ENCODE assay signal across 9 mouse cellular contexts in the genomic region with DNA sequence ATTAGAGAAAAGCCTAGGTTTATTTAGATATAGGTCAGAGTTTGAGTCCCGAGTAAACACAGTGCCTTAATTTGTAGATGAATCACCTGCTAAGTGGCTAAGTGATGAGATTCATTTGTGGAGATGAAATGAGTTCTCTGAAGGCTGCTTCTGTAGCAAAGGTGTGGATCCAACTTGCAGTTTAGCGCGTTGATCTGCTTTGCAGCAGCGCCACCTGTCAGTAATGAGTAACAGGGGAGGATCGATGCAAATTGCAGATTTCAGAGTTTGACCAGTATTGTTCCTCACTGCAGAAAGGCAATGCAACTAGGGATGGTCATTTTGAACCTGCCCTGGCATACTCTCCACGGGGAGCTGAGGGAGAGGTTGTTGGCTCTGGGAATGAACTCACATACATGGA.
DNase-seq lines count a peak whose midpoint lies in the region; TF ChIP-seq lines count a peak whose summit lies in the region.
"Had no signal": no experiment of that assay in that cellular context is flagged by ENCODE, and none has a peak within 500 bp of the region (broad histone marks: within the 10 kb centered on the region; RNA-seq: fewer than 3 reads in every experiment).

No protein-coding gene starts in this region.

- DNase-seq in gastrocnemius, adult 2 months, result no peak
- DNase-seq in gastrocnemius, postnatal 25 days, result no peak
- DNase-seq in ovary, postnatal 10 days (ENCODE audit: low spot score), result peak; percentile 2
- DNase-seq in ovary, adult 18-20 months (ENCODE audit: low spot score), result no peak
- peak; percentile 4 to 30 for DNase-seq in frontal cortex, postnatal 14 days (ENCODE audit: low spot score in 2 of 2)
- DNase-seq in left cerebral cortex, postnatal 36 days (ENCODE audit: low spot score in 2 of 2), result peak; percentile 25 to 34
- DNase-seq in right cerebral cortex, postnatal 4 days, result peak; percentile 40
- DNase-seq in thymus, postnatal 14 days, result no peak

- H3K4me3 ChIP-seq in gastrocnemius, adult 2 months, result no peak overlapping the region

- no peak overlapping the region for H3K27ac ChIP-seq in gastrocnemius, adult 2 months
- H3K27ac ChIP-seq: liver, embryonic 14.5 days had no signal

- TF ChIP-seq CTCF in gastrocnemius, adult 2 months (IDR thresholded peaks at IDR 0.05), result peak; percentile 30; the same call in 1 of the 2 replicates

- intact Hi-C loops in gastrocnemius, adult 2 months (cut with DNase I), result no loop called here
- intact Hi-C loops in left cerebral cortex, postnatal 36 days (cut with DNase I), result loop anchor here (5.0 to 10.0 kb wide), 2 partner anchors 1146 to 1613 kb away; no protein-coding TSS in a partner anchor

Comparison
In these comparisons a context has a peak if more than half of its experiments do, and no peak if none do; other contexts are left out.
1. DNase-seq: peak in ovary, postnatal 10 days (single experiment), frontal cortex, postnatal 14 days (2 of 2), left cerebral cortex, postnatal 36 days (2 of 2) and right cerebral cortex, postnatal 4 days (single experiment); none in gastrocnemius, adult 2 months (single experiment), gastrocnemius, postnatal 25 days (single experiment), ovary, adult 18-20 months (single experiment) and thymus, postnatal 14 days (single experiment).